Mouse (Mus musculus) CH12.LX (cell line): ENCODE results near the gene Nav1. TPM values are rescaled to one million over a fixed set of nuclear protein-coding genes. Genes with fewer than 3 reads are reported as not detected.

ENCODE experiments used
- DNase-seq: peaks from one replicate; pipeline ENCODE4 v3.0.0-alpha.2; 2013; ENCODE audit errors: extremely low read depth
- H3K27ac ChIP-seq: 2 replicates; pipeline ENCODE4 v1.5.1; 2012; ENCODE audit warnings: low read depth, mild to moderate bottlenecking, control low read depth, moderate library complexity; ENCODE audit not compliant: insufficient read depth
- H3K27me3 ChIP-seq: replicated peaks from 2 replicates; pipeline ENCODE3; 2012; ENCODE audit warnings: inconsistent platforms
- H3K36me3 ChIP-seq, 2 experiments: replicated peaks in 1 of 2; 2 replicates each; pipeline versions ENCODE3 to v1.6.1; 2012; ENCODE audit warnings: inconsistent platforms in 1 of 2, low read length in 1 of 2, mild to moderate bottlenecking in 1 of 2, mixed read lengths in 1 of 2, moderate library complexity in 1 of 2; ENCODE audit not compliant: control insufficient read depth in 1 of 2, insufficient read depth in 1 of 2
- H3K4me1 ChIP-seq, 2 experiments: 2 replicates each; pipeline ENCODE4 v1.6.1; 2012; ENCODE audit warnings: inconsistent platforms in 1 of 2, moderate library complexity in 1 of 2; ENCODE audit not compliant: insufficient read depth in 2 of 2, control insufficient read depth in 1 of 2
- H3K4me2 ChIP-seq: 2 replicates; pipeline ENCODE4 v1.6.1; 2012; ENCODE audit warnings: low read depth, mild to moderate bottlenecking, control low read depth; ENCODE audit not compliant: poor library complexity, insufficient read depth, severe bottlenecking
- H3K4me3 ChIP-seq, 3 experiments: fragments of 150-350 bp in 1 of 3; sonication (generic) in 1 of 3; replicated peaks in 1 of 3; 2 replicates each; pipeline versions ENCODE3 to v1.5.1; 2011 to 2012; ENCODE audit warnings: low read depth in 2 of 3, low read length in 2 of 3, mild to moderate bottlenecking in 2 of 3, moderate library complexity in 2 of 3, control low read depth in 1 of 3, improper control_type of control experiment in 1 of 3, inconsistent platforms in 1 of 3, mixed read lengths in 1 of 3; ENCODE audit not compliant: poor library complexity in 1 of 3
- H3K79me2 ChIP-seq: replicated peaks from 2 replicates; pipeline ENCODE4 v1.6.1; 2012; ENCODE audit warnings: mild to moderate bottlenecking, moderate library complexity; ENCODE audit not compliant: control insufficient read depth, poor library complexity, insufficient read depth, severe bottlenecking; ENCODE audit errors: extremely low read depth
- H3K9ac ChIP-seq: 2 replicates; pipeline ENCODE4 v1.6.1; 2012; ENCODE audit warnings: low read depth, mild to moderate bottlenecking, control low read depth, moderate library complexity; ENCODE audit not compliant: insufficient read depth
- H3K9me3 ChIP-seq: replicated peaks from 2 replicates; pipeline ENCODE3; 2012; ENCODE audit warnings: low read length, inconsistent platforms, mixed read lengths
- BHLHE40 ChIP-seq: IDR thresholded peaks from 2 replicates; pipeline ENCODE4 v1.6.1; 2011; ENCODE audit warnings: mild to moderate bottlenecking, low read depth, low read length, improper control_type of control experiment
- CHD2 ChIP-seq: IDR thresholded peaks from 2 replicates; pipeline ENCODE4 v1.6.1; 2011; ENCODE audit warnings: low read length, improper control_type of control experiment
- EP300 ChIP-seq: IDR thresholded peaks from 2 replicates; pipeline ENCODE4 v1.6.1; 2011; ENCODE audit warnings: low read length, improper control_type of control experiment
- ETS1 ChIP-seq: conservative IDR thresholded peaks from 2 replicates; pipeline ENCODE4 v1.6.1; 2012; ENCODE audit warnings: low read depth, mild to moderate bottlenecking, inconsistent platforms, low read length, improper control_type of control experiment, moderate library complexity
- GABPA ChIP-seq: IDR thresholded peaks from 2 replicates; pipeline ENCODE4 v1.6.1; 2012; ENCODE audit warnings: low read depth, low read length, improper control_type of control experiment, inconsistent platforms; ENCODE audit not compliant: insufficient replicate concordance
- IRF4 ChIP-seq: IDR thresholded peaks from 2 replicates; pipeline ENCODE4 v1.6.1; 2014; ENCODE audit warnings: low read depth, mild to moderate bottlenecking, inconsistent platforms, low read length, improper control_type of control experiment
- JUN ChIP-seq: IDR thresholded peaks from 2 replicates; pipeline ENCODE4 v1.6.1; 2011; ENCODE audit warnings: low read depth, mild to moderate bottlenecking, low read length, improper control_type of control experiment, moderate library complexity; ENCODE audit not compliant: insufficient read depth
- JUND ChIP-seq: conservative IDR thresholded peaks from 2 replicates; pipeline ENCODE4 v1.6.1; 2011; ENCODE audit warnings: low read depth, low read length, improper control_type of control experiment
- MAX ChIP-seq: IDR thresholded peaks from 2 replicates; pipeline ENCODE4 v1.6.1; 2011; ENCODE audit warnings: low read length, improper control_type of control experiment
- MAZ ChIP-seq: IDR thresholded peaks from 2 replicates; pipeline ENCODE4 v1.6.1; 2012; ENCODE audit warnings: low read depth, mild to moderate bottlenecking, inconsistent platforms, low read length, improper control_type of control experiment, moderate library complexity
- MYC ChIP-seq: IDR thresholded peaks from 2 replicates; pipeline ENCODE4 v1.6.1; 2011; ENCODE audit warnings: low read depth, mild to moderate bottlenecking, improper control_type of control experiment, low read length
- NRF1 ChIP-seq: IDR thresholded peaks from 2 replicates; pipeline ENCODE4 v1.6.1; 2014; ENCODE audit warnings: low read depth, mild to moderate bottlenecking, inconsistent platforms, low read length, improper control_type of control experiment, moderate library complexity
- PAX5 ChIP-seq: IDR thresholded peaks from 2 replicates; pipeline ENCODE4 v1.6.1; 2012; ENCODE audit warnings: low read length, inconsistent platforms, mixed read lengths
- SMC3 ChIP-seq: IDR thresholded peaks from 2 replicates; pipeline ENCODE4 v1.6.1; 2011; ENCODE audit warnings: low read depth, low read length, improper control_type of control experiment
- TBP ChIP-seq: conservative IDR thresholded peaks from 2 replicates; pipeline ENCODE4 v1.6.1; 2011; ENCODE audit warnings: low read depth, low read length, improper control_type of control experiment
- TCF12 ChIP-seq: IDR thresholded peaks from 2 replicates; pipeline ENCODE4 v1.6.1; 2014; ENCODE audit warnings: low read depth, mild to moderate bottlenecking, inconsistent platforms, low read length, improper control_type of control experiment
- UBTF ChIP-seq: IDR thresholded peaks from 2 replicates; pipeline ENCODE4 v1.6.1; 2012; ENCODE audit warnings: low read depth, mild to moderate bottlenecking, inconsistent platforms, low read length, improper control_type of control experiment, moderate library complexity
- dilution Hi-C: fragments of 300-500 bp; cut with MboI; formaldehyde crosslinking; loops from 2 replicates; pipeline ENCODE4 v1.14.3; 2020; ENCODE audit warnings: low sequenced_read_pairs; ENCODE audit not compliant: extremely low pct_unique_long_range_greater_than_20kb, extremely low pct_ligation_motif_present
- in situ Hi-C: fragments of 300-500 bp; cut with MboI; formaldehyde crosslinking; loops from 3 replicates; pipeline ENCODE4 v1.14.3; 2019; ENCODE audit warnings: low sequenced_read_pairs, low pct_ligation_motif_present, low pct_unique_long_range_greater_than_20kb, mixed read lengths
- polyA plus RNA-seq: library from polyadenylated mRNA; unstranded; fragments of >175 nt; gene quantifications from 2 replicates; pipeline ENCODE4 v1.2.1, GENCODE M21; 2012; ENCODE audit warnings: low read depth; ENCODE audit not compliant: insufficient read length
- total RNA-seq, 2 experiments: library from RNA; depleted of rRNA; stranded (reverse); fragments of 300-350 nt in 1 of 2; fragments of >200 nt in 1 of 2; gene quantifications; 2 replicates each; pipeline ENCODE4 v1.2.3; 2012 to 2014

The Nav1 gene
- total and polyA plus RNA-seq, 3 experiments: 0.21 to 0.56 TPM; not detected in 1

DNA sequence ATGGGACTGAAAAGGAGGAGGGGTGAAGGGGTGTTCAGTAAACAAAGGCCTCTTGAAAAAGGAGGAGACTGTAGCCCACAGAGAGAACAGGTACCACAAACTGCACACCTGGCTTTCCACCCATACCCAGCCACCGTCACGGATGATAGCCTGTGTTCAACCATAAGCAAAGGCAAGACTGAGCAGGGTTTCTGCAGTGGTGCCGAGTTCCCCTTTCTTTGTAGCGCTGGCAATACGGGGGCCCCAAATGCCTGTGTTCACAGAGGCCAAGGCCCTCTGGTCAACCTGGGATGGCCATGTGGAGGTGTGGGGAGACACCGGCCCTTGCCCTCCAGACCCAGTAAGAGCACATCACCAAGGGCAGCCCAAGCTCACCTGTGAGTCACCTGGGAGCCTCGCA lies 70.3 kb downstream of the Nav1 start:
- Histone ChIP-seq H3K36me3 (no peaks in the 10 kb centered on the region), H3K9ac (no peak overlapping the region), H3K4me2 (no peak overlapping the region), H3K4me1 (peaks cover 21 to 69% of the 10 kb centered on the region in 2 experiments), H3K79me2 (no peaks in the 10 kb centered on the region), H3K4me3 (no peak overlapping the region), H3K27me3 (no peaks in the 10 kb centered on the region), H3K9me3 (no peaks in the 10 kb centered on the region), H3K27ac (no peak overlapping the region)
- dilution Hi-C loops (no loop called here), in situ Hi-C loops (no loop called here)
- TF ChIP-seq UBTF (0 out of 2 replicates have a peak, but pooled peaks have one; percentile 57), PAX5 (no peak), MYC (0 out of 2 replicates have a peak, but pooled peaks have one; percentile 17), SMC3 (no peak), MAX (no peak), IRF4 (peak; percentile 26; the same call in 1 of the 2 replicates), TCF12 (peak; percentile 50), MAZ (no peak), NRF1 (no peak), EP300 (peak; percentile 70)
- peak; percentile 56 for DNase-seq

DNA sequence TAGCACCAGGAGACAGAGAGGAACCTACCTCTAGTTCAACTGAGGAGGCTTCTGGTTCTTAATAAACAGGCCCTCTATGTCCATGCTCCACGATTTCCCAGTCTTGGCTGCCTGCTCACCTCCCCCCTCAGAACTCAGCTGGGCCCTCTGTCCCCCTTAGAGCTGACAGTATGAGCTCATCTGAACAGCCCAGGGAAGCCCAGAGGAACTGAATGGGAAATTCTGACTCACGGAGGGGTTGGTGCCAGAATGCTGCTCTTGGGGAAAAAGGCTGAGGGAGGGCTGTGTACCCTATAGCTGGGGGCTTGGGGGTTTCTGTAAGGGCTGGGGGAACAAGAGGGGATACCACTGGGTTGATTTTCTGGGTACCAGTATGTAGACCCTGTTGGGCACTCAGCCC lies 70.8 kb downstream of the Nav1 start:
- Histone ChIP-seq H3K4me1 (peaks cover 21 to 70% of the 10 kb centered on the region in 2 experiments), H3K36me3 (no peaks in the 10 kb centered on the region)
- peak; percentile 65 for DNase-seq

DNA sequence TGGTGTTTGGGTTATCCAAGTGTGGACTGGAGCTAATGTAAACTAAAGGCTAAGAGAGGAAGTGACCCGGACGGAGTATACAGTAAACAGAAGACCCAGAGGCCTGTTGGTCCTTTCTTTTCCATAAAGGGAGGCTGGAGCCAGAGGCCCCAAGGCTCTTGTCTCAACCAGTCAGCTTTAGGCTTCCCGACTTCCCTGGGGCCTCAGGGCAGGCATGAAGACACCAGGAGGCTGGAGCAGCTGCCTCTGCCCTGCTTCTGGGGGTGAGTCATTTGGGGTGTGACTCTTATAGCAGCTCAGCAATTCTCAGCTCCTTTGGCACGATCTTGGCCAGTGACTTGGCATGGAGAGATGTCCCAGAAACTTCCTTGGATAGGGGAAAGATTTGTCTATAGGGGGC lies 71.8 kb downstream of the Nav1 start:
- Histone ChIP-seq H3K9ac (no peak overlapping the region), H3K4me2 (no peak overlapping the region), H3K36me3 (no peaks in the 10 kb centered on the region), H3K9me3 (no peaks in the 10 kb centered on the region), H3K79me2 (no peaks in the 10 kb centered on the region), H3K4me1 (peaks cover 21 to 70% of the 10 kb centered on the region in 2 experiments), H3K4me3 (no peak overlapping the region), H3K27ac (no peak overlapping the region), H3K27me3 (no peaks in the 10 kb centered on the region)
- DNase-seq: no peak
- no peak for TF ChIP-seq IRF4
- peak; percentile 28; the same call in 1 of the 2 replicates for TF ChIP-seq BHLHE40
- dilution Hi-C loops: no loop called here
- in situ Hi-C loops: no loop called here

More for the DNA sequence above, 70.8 kb downstream of the Nav1 start:
- Histone ChIP-seq H3K27me3 (no peaks in the 10 kb centered on the region), H3K4me2 (no peak overlapping the region), H3K9me3 (no peaks in the 10 kb centered on the region), H3K9ac (no peak overlapping the region), H3K4me3 (no peak overlapping the region), H3K79me2 (no peaks in the 10 kb centered on the region), H3K27ac (no peak overlapping the region)
- in situ Hi-C loops (no loop called here), dilution Hi-C loops (no loop called here)
- TF ChIP-seq GABPA: no peak
- TF ChIP-seq JUN: peak; percentile 67; the same call in 1 of the 2 replicates
- peak; percentile 91 for TF ChIP-seq ETS1
- no peak for TF ChIP-seq TBP
- peak; percentile 71 for TF ChIP-seq JUND
- peak; percentile 46 for TF ChIP-seq IRF4
- TF ChIP-seq CHD2: peak; percentile 15; the same call in 1 of the 2 replicates
- TF ChIP-seq, all 38 proteins: peak for 5
